Mouse (Mus musculus) layer of hippocampus, adult 11-12 months (tissue): ENCODE data around the gene Usp12.
"Not testable (repeated sequence)": the region's sequence is repeated elsewhere in the genome, so short reads cannot be mapped to it uniquely, and the experiment has no call there.

ENCODE experiments used
- DNase-seq: peaks from one replicate; pipeline ENCODE4 v3.0.0; 2022; ENCODE audit warnings: low spot score

Usp12 gene

DNA sequence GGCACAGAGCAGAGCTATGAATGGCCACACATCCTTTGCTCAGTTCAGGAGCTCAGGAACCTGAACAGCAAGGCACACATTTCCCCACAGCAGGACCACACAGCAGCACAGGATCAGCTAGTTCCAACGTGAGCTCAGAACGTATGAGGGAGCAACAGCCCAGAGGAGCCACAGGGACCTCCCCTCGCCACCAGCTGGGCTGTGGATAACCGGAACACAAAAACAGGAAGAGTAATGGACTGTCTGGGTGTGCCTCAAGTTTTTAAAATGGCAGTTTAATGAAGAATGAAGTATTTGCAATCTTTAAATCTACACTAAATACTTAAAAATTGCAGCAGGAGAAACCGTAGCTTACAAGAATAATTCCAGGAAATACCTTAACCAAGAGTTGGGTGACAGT lies 44.9 kb downstream of the Usp12 start:
- DNase-seq: no peak

GRCm38 (mm10) chr5:146736970-146737495 lies 57.8 kb downstream of the Usp12 start:
- DNase-seq: no peak

GRCm38 (mm10) chr5:146736348-146736747 lies 58.5 kb downstream of the Usp12 start:
- no peak for DNase-seq

DNA sequence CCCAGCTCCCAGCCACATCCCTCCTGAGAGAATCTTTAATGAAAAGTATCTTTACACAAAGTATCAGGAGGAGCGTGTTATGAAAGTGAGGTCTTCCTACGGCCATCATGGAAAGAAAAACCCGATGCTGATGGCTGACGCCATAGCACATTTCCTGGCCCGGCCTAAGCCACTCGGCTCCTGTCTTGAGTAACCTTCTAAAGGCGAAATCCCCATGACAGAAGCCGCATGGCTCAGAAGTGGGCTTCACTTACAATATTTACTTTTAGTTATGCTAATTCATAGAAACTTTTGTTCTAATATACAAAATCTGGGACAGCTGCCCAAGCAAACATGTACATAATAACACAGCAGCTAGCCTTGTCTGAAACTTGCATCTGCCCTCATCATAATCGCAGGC lies 59.8 kb downstream of the Usp12 start:
- not testable (repeated sequence) for DNase-seq

- no peak for DNase-seq
Measured at GRCm38 (mm10) chr5:146733888-146734640, 60.7 kb downstream of the Usp12 start.

- DNase-seq: no peak
Measured at GRCm38 (mm10) chr5:146733372-146733771, 61.4 kb downstream of the Usp12 start.

- DNase-seq: no peak
Measured at GRCm38 (mm10) chr5:146727006-146727405, 67.8 kb downstream of the Usp12 start.

- DNase-seq: no peak
Measured at GRCm38 (mm10) chr5:146724956-146725355, 69.8 kb downstream of the Usp12 start.

DNA sequence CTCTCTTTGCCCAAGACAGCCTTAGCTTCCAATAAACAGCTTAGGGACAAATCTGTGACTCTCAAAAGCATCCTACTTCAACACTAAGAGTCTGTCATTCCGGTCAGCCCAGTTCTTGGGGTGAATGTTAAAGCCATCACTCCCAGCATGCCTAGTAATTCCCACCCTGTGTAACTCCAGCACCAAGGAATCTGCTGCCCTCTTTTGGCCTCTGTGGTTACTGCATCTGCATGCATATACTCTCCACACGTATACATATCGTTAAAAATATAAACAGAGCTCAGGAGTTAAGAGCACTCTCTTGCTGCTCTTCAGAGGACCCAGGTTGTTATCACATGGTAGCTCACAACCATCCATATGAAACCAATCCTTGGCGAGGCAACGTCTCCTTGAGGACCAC lies 71.4 kb downstream of the Usp12 start:
- no peak for DNase-seq

DNA sequence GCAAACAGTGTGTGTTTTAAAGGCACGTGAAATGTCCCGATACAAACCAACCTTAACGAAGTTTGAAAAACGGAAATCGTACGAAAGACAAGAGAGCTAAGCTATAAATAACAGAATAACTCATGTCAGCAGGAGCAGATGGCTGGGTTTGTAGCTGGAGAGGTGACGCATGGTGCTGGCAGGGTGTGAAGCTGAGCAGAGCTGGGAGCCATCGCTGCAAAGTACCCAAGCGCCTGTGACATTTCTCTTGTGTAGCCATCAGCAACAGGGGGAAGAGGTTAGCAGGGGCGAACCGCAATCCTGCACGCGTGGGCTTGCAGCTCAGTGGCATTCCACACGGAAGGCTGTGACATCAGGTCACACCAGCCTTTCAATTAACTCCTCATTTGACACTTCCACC lies 72.6 kb downstream of the Usp12 start:
- DNase-seq: no peak

DNA sequence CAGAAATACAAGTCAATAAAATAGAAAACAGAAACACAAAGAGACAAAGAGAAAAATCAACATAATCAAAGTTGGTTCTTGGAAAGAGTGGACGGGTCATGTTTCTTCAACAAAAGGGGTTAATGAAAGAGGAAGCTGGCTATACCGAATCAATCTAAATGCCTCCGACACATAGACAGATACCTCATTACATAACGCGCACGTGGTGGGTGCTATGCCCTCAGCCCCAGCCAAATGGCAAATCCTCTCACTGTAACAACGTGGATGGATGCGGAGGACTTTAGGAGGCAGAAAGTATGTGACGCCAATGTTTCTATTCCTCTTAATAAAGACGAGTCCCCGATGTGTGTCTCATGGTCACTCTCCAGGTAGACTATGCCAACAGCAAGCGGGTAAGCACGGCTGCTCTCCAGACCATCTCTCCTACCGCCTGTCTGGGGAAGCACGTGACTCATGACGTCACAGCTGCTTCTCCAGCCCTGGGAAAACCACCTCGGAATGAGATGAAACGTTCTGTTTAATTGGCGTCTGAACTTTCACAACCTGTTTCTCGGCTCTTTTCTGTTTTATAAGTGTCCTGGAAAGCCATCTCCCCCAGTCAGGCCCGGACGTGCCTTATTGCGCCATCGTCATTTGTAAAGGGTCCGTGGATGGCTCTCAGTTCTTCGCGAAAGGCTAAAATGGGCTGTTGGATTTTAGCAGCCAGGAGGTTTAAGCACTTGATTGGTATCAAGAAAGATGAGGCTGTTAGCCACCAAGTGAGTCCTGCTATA lies 75.0 kb downstream of the Usp12 start:
- no peak for DNase-seq

DNA sequence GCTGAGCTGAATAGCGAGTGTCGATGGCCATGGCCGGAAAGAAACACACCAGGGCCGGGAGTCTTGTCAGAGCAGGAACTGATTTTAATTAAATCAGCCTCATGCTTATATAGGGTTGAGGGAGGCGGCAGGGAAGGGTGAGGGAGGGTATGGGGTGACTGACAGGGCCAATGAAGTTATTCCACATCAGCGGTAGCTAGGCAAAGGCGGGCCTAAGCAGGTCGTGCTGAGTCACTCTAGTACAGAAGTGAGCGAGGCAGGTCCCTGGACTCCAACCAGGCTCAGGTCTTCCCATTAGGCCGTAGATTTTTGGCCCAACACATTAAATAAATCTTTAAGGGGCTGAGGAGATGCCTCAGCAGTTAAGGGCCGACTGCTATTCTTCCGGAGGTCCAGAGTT lies 81.0 kb downstream of the Usp12 start:
- DNase-seq: no peak

- no peak for DNase-seq
Measured at GRCm38 (mm10) chr5:146713088-146713487, 81.7 kb downstream of the Usp12 start.

GRCm38 (mm10) chr5:146712282-146712918 lies 82.4 kb downstream of the Usp12 start:
- no peak for DNase-seq

DNA sequence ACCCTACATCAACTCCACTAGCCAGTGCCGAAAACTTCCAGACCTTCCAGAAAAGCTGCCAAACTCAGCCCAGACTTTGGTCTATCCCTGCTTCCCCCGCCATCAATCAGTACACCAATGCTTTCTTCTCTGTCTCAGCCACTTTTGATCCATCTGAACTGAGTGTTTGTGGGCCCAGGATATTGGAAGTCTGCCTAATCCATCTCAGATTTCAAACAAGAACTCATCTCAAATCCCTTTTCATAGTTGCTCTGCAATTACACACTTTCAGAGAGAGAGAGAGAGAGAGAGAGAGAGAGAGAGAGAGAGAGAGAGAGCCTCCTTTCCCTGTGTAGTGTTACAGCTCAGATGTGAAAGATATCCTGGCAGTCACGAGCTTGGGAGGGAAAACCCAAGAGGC lies 85.4 kb downstream of the Usp12 start:
- no peak for DNase-seq

DNA sequence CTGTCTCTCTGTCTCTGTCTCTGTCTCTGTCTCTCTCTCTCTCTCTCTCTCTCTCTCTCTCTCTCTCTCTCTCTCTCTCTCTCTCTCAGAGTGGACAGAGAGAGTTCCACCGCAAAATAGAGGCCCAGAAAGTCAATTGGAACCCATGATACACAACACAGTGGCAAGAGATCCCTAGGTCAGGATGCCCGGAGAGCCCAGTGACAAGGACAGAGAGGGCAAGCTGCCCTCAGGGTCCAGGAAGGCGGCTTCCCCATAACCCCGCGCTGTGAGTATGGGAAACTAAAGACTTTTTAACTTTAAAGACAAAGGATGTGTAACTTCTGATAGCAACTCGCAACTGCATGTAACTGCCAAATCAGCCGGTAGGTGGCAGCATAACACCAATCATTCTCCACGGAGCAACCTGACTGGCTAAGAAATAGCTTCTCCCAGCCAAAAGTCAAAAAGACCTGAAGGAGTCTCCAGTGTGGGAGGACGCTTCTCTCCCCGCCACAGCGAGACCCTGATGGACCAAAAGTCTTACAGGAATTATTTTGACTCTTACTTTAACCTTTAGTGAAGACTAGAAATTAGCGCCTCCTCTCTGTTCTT lies 88.9 kb downstream of the Usp12 start:
- peak; percentile 88 for DNase-seq

DNA sequence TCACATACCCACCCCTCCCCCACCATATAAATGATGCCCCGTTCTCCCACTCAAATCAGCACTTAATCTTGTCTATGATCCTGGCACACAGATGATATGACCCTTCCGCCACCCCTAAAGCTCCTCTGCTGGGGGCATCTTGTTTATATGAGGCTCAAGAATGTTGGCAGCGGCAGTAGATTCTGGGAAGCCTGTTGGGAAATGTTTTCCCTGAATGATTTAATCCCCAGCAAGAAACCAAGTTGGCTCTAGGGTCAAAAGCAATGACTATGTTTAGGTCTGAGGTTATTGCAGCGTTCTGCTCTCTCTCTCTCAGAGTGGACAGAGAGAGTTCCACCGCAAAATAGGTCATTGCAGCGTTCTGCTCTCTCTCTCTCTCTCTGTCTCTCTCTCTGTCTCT lies 89.4 kb downstream of the Usp12 start:
- no peak for DNase-seq

DNA sequence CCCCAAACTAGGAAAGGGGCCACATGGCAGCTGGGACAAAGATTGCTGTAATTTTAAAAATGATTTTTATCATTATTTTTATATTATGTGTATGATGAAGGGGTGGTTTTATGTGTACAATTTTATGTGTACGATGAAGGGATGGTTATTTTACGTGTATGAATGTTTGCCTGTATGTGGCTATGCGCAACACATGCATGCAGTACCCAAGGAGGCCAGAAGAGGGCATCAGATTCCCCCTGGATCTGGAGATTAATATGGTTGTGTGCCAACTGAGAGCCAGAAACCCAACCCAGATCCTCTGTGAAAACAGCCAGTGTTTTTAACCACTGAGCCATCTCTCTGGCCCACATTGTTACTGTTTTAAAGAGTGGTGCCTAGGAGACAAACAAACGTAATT lies 90.6 kb downstream of the Usp12 start:
- no peak for DNase-seq

GRCm38 (mm10) chr5:146703710-146704121 lies 91.1 kb downstream of the Usp12 start:
- DNase-seq: no peak

GRCm38 (mm10) chr5:146700099-146700498 lies 94.7 kb downstream of the Usp12 start:
- no peak for DNase-seq

- DNase-seq: no peak
Measured at GRCm38 (mm10) chr5:146699433-146700019, 95.3 kb downstream of the Usp12 start.

- no peak for DNase-seq
Measured at GRCm38 (mm10) chr5:146695543-146695942, 99.3 kb downstream of the Usp12 start.
